In the genomic region with DNA sequence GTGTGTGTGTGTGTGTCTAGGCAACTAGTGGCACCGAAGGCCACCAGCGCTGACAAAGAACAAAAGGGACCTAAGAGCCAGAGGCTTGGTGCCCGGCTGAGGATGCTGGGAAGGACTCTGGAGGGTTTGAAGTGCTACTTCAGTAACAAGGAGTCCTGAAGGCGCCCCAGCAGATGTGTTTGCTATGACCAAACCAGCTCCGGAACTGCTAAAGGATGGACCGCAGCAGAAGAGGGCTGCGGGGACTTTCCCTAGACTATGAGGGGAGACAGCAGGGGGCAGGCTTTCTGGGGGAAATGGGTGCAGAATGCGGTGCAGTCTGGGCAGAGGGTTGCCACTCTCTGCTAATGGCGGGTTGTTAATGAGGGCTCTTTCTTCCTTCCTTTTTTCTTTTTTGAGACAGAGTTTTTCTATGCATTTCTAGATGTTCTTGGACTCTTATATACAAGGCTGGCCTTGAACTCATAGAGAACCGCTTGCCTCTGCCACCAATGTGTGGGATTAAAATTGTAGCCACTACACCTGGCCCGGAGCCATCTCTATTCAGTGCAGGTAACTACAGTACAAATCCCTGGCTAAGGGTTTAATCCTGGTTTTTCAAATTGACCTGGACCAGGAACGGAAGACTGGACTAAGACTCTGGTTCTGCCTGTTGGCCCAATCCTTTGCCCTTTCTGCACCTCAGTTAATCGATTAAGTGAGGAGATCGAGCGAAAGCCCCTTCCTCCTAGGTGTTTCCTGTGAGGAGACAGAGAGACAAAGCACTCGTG, we compare ENCODE assay signal across 8 mouse cellular contexts. TPM values are rescaled to one million over a fixed set of nuclear protein-coding genes. Genes with fewer than 3 reads are reported as not detected.
DNase-seq lines count a peak whose midpoint lies in the region; ATAC-seq lines count a peak whose summit lies in the region.

No protein-coding gene starts in this region.

- peak overlapping the region; percentile 95 for H3K4me2 ChIP-seq in liver, embryonic 13.5 days
- peak overlapping the region; percentile 89 for H3K4me2 ChIP-seq in neural tube, embryonic 14.5 days (ENCODE audit: low read depth, low read length)

- no peaks in the 10 kb centered on the region for H3K36me3 ChIP-seq in hindbrain, embryonic 10.5 days
- peaks cover 9% of the 10 kb centered on the region; the same call in 1 of the 2 replicates for H3K36me3 ChIP-seq in liver, embryonic 13.5 days
- H3K36me3 ChIP-seq in neural tube, embryonic 14.5 days (ENCODE audit: control insufficient read depth, insufficient read depth, low read length): no peaks in the 10 kb centered on the region

- intact Hi-C loops in left cerebral cortex, postnatal 4 days (cut with DNase I): no loop called here

- H3K27ac ChIP-seq in hindbrain, embryonic 10.5 days: peak overlapping the region; percentile 94
- peak overlapping the region; percentile 92 for H3K27ac ChIP-seq in liver, embryonic 13.5 days
- peak overlapping the region; percentile 98 for H3K27ac ChIP-seq in neural tube, embryonic 14.5 days (ENCODE audit: low read depth, low read length)

- H3K4me1 ChIP-seq in hindbrain, embryonic 10.5 days (replicated peaks): peaks cover 49% of the 10 kb centered on the region
- peaks cover 47% of the 10 kb centered on the region for H3K4me1 ChIP-seq in liver, embryonic 13.5 days (replicated peaks)
- peaks cover 8% of the 10 kb centered on the region; the same call in 1 of the 2 replicates for H3K4me1 ChIP-seq in neural tube, embryonic 14.5 days (ENCODE audit: control insufficient read depth, insufficient read depth, low read length)

- no peak for ATAC-seq in liver, embryonic 13.5 days (ENCODE audit: low read depth)
- no peak for ATAC-seq in neural tube, embryonic 14.5 days (ENCODE audit: low read depth)

- peak overlapping the region; percentile 70 for H3K4me3 ChIP-seq in hindbrain, embryonic 10.5 days
- peak overlapping the region; percentile 69 for H3K4me3 ChIP-seq in liver, embryonic 13.5 days (replicated peaks)
- peak overlapping the region; percentile 55 for H3K4me3 ChIP-seq in neural tube, embryonic 14.5 days (ENCODE audit: low read depth, low read length)

- H3K9ac ChIP-seq in liver, embryonic 13.5 days: peak overlapping the region; percentile 84
- H3K9ac ChIP-seq in neural tube, embryonic 14.5 days (replicated peaks; ENCODE audit: low read depth, low read length): peak overlapping the region; percentile 74

- peaks cover 21% of the 10 kb centered on the region for H3K27me3 ChIP-seq in hindbrain, embryonic 10.5 days (ENCODE audit: insufficient read depth, poor library complexity, severe bottlenecking)
- H3K27me3 ChIP-seq in liver, embryonic 13.5 days: no peaks in the 10 kb centered on the region
- no peaks in the 10 kb centered on the region for H3K27me3 ChIP-seq in neural tube, embryonic 14.5 days (ENCODE audit: control insufficient read depth, insufficient read depth, low read length)

- no peaks in the 10 kb centered on the region for H3K9me3 ChIP-seq in hindbrain, embryonic 10.5 days
- no peaks in the 10 kb centered on the region for H3K9me3 ChIP-seq in liver, embryonic 13.5 days (replicated peaks)
- no peaks in the 10 kb centered on the region for H3K9me3 ChIP-seq in neural tube, embryonic 14.5 days (ENCODE audit: control insufficient read depth, low read length)

- DNase-seq in left cerebral cortex, postnatal 4 days: peak; percentile 42
- DNase-seq in left cerebral cortex, adult 18-20 months (ENCODE audit: low spot score in 2 of 2): no peak
- DNase-seq in cerebellum, adult 9-10 months: peak; percentile 84
- no peak for DNase-seq in hindbrain, embryonic 10.5 days (ENCODE audit: low spot score)
- no peak for DNase-seq in liver, embryonic 13.5 days
- no peak for DNase-seq in adrenal gland, postnatal 36 days
- no peak for DNase-seq in embryo, embryonic 10 days (ENCODE audit: low spot score)

- WGBS in hindbrain, embryonic 10.5 days: 30% methylated on average over 16 of the region's 16 CpGs
- WGBS in liver, embryonic 13.5 days (ENCODE audit: insufficient replicate concordance): 27% methylated on average over 16 of the region's 16 CpGs
- WGBS in neural tube, embryonic 14.5 days: 30% methylated on average over 16 of the region's 16 CpGs

RNA-seq across cellular contexts. Expression of gene Abhd11, which starts 1.0 kb away (rescaled TPM):
- 10 to 100 TPM; 56.6 to 60.8 TPM for total RNA-seq in left cerebral cortex, postnatal 4 days (2021)
- total RNA-seq in left cerebral cortex, adult 18-20 months (2021): 10 to 100 TPM; 34.3 to 38.1 TPM
- polyA plus RNA-seq in hindbrain, embryonic 10.5 days (2016; fragmentation: Nextera tagmentation; extraction: Ambion mirVana): 42.2 and 43.6 TPM in 2 replicates
- 37.0 and 37.3 TPM in 2 replicates for polyA plus RNA-seq in liver, embryonic 13.5 days (2015; fragmentation: Nextera tagmentation; extraction: Ambion mirVana)
- polyA plus RNA-seq in neural tube, embryonic 14.5 days (2014; fragmentation: Nextera tagmentation; extraction: Ambion mirVana): 74.8 and 79.6 TPM in 2 replicates
- 10 to 100 TPM; 45.4 to 55.3 TPM for total RNA-seq in adrenal gland, postnatal 36 days (2021)

RNA-seq across cellular contexts. Expression of gene Stx1a, which starts 15.3 kb away (rescaled TPM):
- total RNA-seq in left cerebral cortex, postnatal 4 days (2021): 100 to 1,000 TPM; 261 to 264 TPM
- total RNA-seq in left cerebral cortex, adult 18-20 months (2021): 100 to 1,000 TPM; 309 to 311 TPM
- 17.0 and 20.5 TPM in 2 replicates for polyA plus RNA-seq in hindbrain, embryonic 10.5 days (2016; fragmentation: Nextera tagmentation; extraction: Ambion mirVana)
- polyA plus RNA-seq in liver, embryonic 13.5 days (2015; fragmentation: Nextera tagmentation; extraction: Ambion mirVana): 1.3 and 1.5 TPM in 2 replicates
- 120 and 132 TPM in 2 replicates for polyA plus RNA-seq in neural tube, embryonic 14.5 days (2014; fragmentation: Nextera tagmentation; extraction: Ambion mirVana)
- total RNA-seq in adrenal gland, postnatal 36 days (2021): 1 to 10 TPM; 6.8 to 7.7 TPM

RNA-seq across cellular contexts. Expression of gene Cldn3, which starts 22.0 kb away (rescaled TPM):
- 1 to 10 TPM; 6.2 to 6.4 TPM for total RNA-seq in left cerebral cortex, postnatal 4 days (2021)
- under 1 TPM in 1 of 2 experiments, not detected in 1; 0.49 TPM for total RNA-seq in left cerebral cortex, adult 18-20 months (2021)
- polyA plus RNA-seq in hindbrain, embryonic 10.5 days (2016; fragmentation: Nextera tagmentation; extraction: Ambion mirVana): 7.9 and 16.3 TPM in 2 replicates
- 0.38 and 0.74 TPM in 2 replicates for polyA plus RNA-seq in liver, embryonic 13.5 days (2015; fragmentation: Nextera tagmentation; extraction: Ambion mirVana)
- 0.48 and 0.57 TPM in 2 replicates for polyA plus RNA-seq in neural tube, embryonic 14.5 days (2014; fragmentation: Nextera tagmentation; extraction: Ambion mirVana)
- under 1 TPM in 1 of 2 experiments, not detected in 1; 0.43 TPM for total RNA-seq in adrenal gland, postnatal 36 days (2021)

RNA-seq across cellular contexts. Expression of gene Dnajc30, which starts 56.0 kb away (rescaled TPM):
- total RNA-seq in left cerebral cortex, postnatal 4 days (2021): 10 to 100 TPM; 27.4 to 30.1 TPM
- total RNA-seq in left cerebral cortex, adult 18-20 months (2021): 10 to 100 TPM; 40.6 to 44.5 TPM
- polyA plus RNA-seq in hindbrain, embryonic 10.5 days (2016; fragmentation: Nextera tagmentation; extraction: Ambion mirVana): 24.5 and 30.4 TPM in 2 replicates
- polyA plus RNA-seq in liver, embryonic 13.5 days (2015; fragmentation: Nextera tagmentation; extraction: Ambion mirVana): 15.2 and 16.5 TPM in 2 replicates
- 42.2 and 47.0 TPM in 2 replicates for polyA plus RNA-seq in neural tube, embryonic 14.5 days (2014; fragmentation: Nextera tagmentation; extraction: Ambion mirVana)
- total RNA-seq in adrenal gland, postnatal 36 days (2021): 10 to 100 TPM; 28.1 to 34.6 TPM

RNA-seq across cellular contexts. Expression of gene Bud23, which starts 56.8 kb away (rescaled TPM):
- total RNA-seq in left cerebral cortex, postnatal 4 days (2021): 10 to 100 TPM; 51.7 to 52.1 TPM
- 10 to 100 TPM; 43.9 to 54.1 TPM for total RNA-seq in left cerebral cortex, adult 18-20 months (2021)
- polyA plus RNA-seq in hindbrain, embryonic 10.5 days (2016; fragmentation: Nextera tagmentation; extraction: Ambion mirVana): 155 and 160 TPM in 2 replicates
- 82.4 and 92.4 TPM in 2 replicates for polyA plus RNA-seq in liver, embryonic 13.5 days (2015; fragmentation: Nextera tagmentation; extraction: Ambion mirVana)
- 60.3 and 72.5 TPM in 2 replicates for polyA plus RNA-seq in neural tube, embryonic 14.5 days (2014; fragmentation: Nextera tagmentation; extraction: Ambion mirVana)
- 10 to 100 TPM; 51.7 to 57.7 TPM for total RNA-seq in adrenal gland, postnatal 36 days (2021)

Comparison
In these comparisons a context has a peak if more than half of its experiments do, and no peak if none do; other contexts are left out.
1. DNase-seq: peak in left cerebral cortex, postnatal 4 days (single experiment) and cerebellum, adult 9-10 months (single experiment); none in left cerebral cortex, adult 18-20 months (0 of 2), hindbrain, embryonic 10.5 days (single experiment), liver, embryonic 13.5 days (single experiment), adrenal gland, postnatal 36 days (0 of 2) and embryo, embryonic 10 days (single experiment).
2. RNA of gene Cldn3, which starts 22.0 kb away (total RNA-seq): 6.2 to 6.4 TPM in left cerebral cortex, postnatal 4 days; 0.49 TPM in left cerebral cortex, adult 18-20 months and 0.43 TPM in adrenal gland, postnatal 36 days; every median in the first group is over 4 times any median in the second.
3. RNA of gene Stx1a, which starts 15.3 kb away (total RNA-seq): 309 to 311 TPM in left cerebral cortex, adult 18-20 months and 261 to 264 TPM in left cerebral cortex, postnatal 4 days; 6.8 to 7.7 TPM in adrenal gland, postnatal 36 days; every median in the first group is over 10 times any median in the second.
4. Peak in every context shown above with its lines, with median percentiles within 50 percentile points of each other: H3K27ac ChIP-seq and H3K4me3 ChIP-seq.